Mouse (Mus musculus) cerebellum, adult 11-12 months (tissue): Measurements from ENCODE around the gene Smim22.

Experiments
- DNase-seq: peaks from one replicate; pipeline ENCODE4 v3.0.0; 2022

Smim22 gene

DNA sequence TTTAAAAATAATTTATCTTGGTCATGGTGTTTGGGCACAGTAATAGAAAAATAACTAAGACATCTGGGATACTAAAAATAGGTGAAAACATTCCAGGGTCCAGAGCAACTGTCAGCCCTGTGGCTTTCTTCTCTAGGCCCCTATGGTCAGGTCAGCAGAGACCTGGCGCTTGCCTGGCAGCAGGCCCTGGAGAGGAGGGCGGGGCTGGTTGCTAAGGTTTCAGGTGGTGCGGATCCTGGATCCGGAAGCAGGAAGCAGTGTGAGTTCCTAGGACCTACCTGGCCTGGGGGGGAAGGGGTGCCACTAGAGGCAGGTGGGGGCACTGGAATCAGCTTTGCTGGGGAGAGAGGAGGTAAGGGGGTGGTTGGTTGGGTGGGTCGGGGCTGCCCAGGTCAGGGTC lies at the start of gene Smim22:
Smim22 (plus strand) TSS at position 222 of the 400 bp plus-strand sequence.
- DNase-seq: no peak

DNA sequence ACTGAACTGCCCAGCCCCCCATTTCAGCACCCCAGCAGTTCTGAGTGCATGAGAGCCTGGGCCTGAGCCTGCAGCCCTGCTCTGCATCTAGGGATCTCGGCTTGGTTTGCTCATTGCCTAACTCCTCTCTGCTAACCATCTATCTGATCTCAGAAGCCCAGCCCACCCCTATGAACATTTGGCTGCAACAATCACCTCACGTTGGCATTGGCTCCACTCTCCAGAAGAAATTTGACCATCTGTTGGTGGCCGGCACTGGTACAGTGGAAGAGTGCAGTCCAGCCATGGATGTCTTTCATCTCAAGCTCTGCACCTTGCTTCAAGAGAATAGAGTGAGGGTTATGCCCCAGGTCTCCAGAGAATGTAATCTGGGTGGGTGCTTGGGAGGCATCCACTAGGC lies 49.6 kb upstream of the Smim22 start:
- peak; percentile 77 for DNase-seq

DNA sequence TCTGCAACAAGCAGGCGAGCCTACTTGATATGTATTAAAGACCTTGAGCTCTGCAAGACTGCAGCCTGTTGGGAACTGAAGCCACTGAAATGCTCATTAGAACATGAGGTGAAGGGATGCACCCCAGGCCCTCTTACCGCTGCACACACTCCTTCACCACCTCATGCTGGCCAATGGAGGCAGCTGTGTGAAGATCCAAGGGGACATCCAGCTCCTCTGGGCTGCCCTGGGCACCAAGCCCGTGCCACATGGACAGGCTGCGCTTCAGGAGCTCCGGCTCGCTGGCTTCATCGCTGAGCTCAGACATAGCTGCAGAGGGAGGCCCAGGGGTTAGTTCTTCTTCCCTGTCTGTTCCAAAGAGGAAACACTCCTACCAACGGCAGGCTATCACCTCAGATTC lies 46.8 kb upstream of the Smim22 start:
- DNase-seq: no peak

DNA sequence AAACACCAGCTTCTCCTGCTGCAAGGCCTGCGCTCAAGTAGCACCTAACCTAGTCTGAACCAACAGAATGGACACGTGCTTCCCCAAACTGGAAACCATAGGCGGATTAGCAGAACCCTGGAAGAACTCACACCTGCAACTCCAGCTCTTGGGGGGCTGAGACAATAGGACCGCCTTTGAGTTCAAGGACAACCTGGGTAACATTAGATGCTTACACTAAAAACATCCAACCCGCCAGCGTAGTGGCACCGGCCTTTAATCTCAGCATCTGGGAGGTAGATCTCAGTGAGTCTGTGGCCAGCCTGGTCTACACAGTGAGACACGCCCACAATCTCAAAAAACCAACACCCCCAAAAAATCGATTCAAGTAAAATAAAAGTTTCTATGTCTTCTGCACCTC lies 43.7 kb upstream of the Smim22 start:
- no peak for DNase-seq

DNA sequence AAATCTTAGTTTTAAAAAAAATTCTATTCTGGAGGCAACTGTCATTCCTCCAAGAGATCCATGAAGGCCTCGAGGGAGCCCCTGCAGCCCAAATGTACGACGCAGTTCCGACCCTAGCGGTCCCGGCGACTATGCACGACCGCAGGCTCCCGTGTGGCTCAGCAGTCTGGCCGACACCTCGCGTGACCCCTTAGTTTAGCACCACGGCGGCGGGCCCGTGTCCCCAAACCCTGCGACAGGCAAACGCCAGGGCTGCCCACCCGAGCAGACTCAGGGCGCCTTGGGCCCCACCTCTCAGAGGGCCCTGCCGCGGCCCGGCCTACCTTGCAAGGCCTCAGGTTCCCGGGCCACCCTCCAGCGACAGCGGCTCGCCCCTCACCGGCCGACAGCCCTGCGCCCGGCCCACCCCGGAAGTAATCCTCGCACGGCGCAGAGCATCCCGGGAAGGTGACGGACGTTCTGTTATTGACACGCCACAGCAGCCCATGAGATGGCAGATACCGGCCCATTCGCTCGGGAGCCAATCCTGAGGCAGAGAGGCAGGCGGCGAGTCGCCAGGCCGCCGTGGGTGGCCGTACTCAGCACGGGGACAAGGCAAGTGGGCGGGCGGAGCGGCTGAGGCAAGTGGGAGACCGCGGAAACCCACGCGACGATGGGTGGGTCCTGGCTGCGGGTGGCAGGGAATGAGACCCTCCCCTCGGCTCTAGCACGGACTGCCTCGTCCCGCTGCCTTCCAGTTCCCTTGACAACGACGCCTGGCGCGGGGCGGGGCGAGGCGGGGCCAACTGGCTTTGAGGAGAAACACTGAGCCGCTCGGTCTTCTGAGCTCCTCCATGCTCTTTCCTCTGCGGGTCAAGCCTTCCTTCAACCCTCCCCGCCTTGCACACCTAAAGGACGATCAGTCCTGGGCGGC lies 43.0 kb upstream of the Smim22 start, which contains the start of gene Anks3:
Anks3 (minus strand) TSS at position 409 of the 913 bp plus-strand sequence.
- DNase-seq: peak; percentile 99

DNA sequence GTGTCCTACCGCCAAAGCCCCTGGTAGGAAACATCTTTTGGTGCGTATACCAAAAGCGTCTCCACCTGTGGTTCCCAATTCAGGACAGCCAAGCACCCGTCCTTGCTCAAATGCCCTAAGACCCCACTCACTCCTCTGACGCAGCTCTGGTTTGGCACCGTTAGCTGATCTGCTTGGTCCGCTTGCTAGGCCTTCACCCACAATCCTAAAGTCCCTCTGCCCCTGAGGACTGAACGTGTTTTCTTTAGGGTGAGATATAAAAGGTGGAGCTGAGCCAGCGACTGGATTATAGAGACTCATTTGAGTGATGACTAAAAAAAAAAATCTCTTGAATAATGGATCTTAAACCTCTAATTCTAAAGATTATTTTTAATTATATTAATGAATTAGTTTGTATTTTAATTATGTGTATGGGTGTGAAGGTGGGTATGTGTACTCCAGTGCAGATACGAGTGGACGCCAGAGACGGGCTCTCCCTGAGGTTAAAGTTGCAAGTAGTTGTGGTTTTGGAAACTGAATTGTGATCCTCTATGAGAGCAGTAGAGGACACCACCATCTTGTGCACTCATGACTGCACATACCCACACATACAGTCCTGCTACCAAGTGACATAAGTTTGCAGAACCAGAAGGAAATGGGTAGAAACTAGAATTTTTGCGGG lies 42.2 kb upstream of the Smim22 start:
- no peak for DNase-seq

DNA sequence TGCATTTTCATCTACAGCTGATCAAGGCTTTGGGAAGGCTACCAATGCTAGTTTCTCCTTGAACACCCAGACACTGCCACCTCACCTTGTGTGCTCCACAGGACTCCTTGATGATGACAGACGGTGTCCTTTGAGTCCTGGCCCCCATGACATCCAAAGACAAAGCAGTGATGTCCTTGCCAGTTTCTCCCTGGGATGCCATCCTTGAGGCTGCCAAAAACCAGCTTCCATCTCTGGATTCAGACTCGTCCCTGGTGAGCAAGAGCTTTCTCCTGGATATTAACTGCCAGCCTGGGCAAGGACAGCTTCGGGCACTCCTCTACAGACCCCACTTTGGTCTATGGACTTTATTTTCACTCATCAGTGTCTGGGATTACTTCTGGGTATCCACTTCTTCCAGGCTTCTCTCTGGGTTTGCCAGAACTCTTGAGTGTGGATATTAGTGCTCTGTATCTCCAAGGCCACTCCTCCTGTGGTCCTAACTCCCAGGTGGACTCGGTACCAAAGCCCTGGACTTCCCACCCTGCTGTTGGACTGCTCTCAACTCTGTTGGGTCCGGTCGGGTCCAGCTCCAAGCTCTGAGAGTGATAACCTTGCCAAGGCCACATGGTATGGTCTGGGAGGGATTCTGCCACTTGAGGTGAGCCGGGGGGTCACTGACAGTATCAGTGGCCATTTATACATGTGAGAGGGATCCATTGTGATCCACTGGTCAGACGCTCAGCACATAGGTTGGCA lies 41.5 kb upstream of the Smim22 start:
- peak; percentile 76 for DNase-seq

DNA sequence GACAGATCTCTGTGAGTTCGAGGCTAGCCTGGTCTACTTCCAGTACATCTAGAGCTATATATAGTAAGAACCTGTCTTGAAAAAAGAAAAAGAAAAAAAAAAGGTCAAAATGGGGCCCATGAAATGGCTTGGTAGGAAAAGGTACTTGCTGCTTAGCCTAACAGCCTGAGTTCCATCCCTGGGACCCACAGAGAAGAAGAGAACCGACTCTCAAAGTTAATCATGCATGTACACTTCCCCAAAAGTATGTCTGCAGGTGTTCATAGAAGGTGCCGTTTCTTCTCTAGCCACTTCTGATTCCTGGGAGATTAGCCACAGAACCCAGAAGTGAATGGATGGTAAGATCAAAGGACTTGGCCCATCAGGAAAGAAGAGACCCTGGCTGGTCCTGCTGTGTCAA lies 38.7 kb upstream of the Smim22 start:
- DNase-seq: no peak

DNA sequence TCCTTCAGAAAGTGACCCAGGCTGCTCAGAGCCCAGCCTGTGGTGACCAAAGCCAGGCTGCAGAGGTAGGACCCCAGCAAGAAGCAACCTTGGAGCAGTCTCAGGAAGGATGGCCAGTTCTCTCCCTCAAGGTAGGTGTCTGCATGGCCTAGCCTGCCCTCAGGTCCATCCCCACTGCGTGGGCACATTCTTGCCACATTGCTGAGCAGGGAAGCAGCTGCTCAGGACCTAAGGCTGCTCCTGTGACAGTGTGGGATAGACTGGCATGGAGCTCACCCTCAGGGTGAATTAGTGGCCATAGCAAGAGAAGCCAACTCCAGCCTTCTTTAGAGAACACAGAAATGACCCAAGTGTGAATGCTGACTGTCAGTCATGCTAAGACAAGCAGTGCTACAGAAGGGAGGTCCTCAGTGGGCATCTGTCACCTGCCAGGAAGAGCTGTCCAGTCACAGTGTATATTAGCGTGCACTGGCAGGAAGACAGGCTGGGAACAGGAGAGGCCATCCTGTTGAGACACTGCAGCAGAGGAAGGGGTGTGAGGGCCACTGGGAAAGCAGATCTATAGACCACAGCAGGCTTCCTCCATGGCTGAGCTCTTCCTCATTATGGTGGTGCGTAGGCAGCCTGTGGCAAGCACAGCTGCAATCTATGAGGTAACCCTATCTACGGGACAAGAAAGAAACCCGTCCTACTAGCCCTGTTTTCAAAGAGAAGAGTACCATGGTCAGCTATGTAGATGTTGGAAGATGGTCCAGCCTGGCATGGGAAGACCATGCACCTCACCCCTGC lies 37.8 kb upstream of the Smim22 start:
- peak; percentile 9 for DNase-seq

DNA sequence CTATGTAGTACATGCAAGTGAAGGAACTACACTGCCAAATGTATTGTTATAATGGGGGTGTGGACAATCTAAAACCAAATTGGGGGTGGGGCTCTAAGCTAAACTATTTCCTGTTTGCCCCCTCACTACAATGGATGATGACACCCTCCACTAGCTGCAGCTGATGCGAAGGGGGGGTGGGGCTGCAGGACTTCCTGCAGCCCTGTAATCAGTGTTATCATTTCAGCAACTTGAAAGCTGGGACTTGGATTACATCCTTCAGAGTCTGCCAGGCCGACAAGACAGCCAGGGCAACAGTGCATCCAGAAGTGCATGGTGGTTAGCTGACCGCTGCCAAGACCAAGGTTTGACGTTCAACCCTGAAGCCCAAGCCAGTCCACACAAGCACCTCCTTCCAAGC lies 35.5 kb upstream of the Smim22 start:
- DNase-seq: no peak

DNA sequence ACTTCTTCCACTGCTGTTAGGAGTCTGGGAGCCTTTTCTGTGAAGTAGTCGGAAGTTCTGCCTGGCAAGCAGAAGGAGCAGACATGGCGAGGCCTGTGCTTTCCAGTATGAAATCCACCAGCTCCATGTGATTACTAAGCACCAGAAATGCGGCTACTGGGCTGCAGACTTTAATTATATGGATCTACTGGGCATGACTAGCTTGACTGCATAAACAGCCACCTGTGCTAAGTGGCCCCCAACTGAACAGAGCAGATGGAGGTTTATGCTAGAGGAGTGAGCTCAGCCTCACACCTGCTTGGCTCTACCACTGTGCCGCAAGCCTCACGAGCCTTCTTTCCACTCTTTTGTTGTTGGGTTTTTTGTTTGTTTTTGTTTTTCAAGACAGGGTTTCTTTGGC lies 32.6 kb upstream of the Smim22 start:
- DNase-seq: peak; percentile 76

DNA sequence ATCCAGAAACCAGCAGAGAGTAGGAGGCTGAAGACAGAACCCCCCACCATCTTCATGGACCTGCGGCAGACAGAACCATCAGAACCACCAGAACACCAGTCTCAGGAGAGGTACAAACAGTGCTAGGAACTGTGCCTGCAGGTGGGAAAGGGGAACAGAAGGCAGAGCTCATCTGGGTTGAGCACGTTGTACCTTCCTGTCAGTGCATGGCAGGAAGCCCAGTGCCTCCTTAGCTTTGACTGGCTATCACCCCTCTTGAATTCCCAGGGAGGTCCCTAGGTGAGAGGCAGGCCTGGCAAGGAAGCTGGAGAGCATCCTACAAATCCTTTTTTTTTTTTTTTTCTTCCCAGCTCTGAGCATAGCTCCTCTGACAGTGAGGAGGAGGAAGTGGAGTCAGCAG lies 30.9 kb upstream of the Smim22 start:
- DNase-seq: peak; percentile 83

DNA sequence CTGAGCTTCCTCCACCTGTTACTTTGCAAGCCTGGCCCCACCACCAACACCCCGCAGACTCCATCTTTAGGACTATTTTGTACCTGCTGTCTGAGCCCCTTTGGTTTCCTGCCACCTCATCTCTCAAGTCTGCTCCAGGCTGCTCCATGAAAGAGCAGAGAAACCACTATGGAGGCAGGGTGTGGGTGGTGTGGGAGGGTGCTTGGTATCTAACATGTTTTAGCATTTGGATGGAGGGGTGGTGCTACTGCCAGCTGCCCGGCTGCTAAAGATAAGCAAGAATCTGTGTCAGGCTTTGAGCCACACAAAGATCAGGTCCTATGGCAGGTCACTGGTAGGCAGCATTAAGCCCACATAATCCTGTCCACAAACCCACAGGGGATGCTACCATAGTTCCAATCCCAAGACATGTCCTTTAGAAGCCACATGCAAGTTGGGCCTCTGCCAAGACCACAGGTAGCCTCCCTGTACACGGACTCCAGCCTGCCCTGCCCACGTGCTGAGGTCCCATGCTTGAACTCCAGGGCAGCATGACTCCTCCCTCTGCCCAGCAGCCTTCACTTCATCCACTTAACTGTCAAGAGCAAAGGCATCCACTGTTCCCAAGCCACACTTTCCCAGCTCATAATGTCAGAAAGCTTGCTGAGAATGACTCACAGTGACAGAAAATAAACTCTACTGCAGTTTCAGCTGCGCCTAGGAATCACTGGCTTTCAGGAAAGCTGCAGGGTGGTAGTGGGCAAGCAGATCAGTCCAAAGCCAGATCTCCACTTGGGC lies 28.6 kb upstream of the Smim22 start:
- DNase-seq: no peak

DNA sequence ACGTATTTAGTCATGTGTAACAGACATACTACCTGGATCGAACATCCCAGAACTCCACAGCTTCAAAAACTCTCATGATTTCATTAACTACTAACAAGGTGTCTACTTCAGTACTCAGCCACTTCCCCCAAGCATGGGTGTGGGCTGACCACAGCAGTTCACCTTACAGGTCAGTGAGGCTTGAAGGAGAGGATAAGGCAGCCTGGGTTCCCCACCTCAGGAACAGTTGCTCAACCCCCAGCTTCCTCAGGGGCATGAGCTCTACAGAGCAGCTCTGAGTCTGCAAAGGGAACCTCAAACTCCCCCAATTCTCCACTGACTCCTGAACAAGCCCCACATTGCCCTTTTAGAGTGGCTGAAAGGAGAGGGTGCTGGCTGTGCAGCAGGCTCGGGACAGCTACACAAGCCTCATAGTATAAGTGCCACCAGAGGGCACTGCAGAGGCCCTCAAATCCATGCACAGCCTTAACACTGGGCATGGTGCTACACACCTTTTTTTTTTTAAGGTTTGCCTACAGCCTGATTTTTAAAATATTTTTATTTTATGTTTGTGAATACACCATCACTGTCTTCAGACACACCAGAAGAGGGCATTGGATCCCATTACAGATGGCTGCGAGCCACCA lies 27.2 kb upstream of the Smim22 start:
- no peak for DNase-seq

DNA sequence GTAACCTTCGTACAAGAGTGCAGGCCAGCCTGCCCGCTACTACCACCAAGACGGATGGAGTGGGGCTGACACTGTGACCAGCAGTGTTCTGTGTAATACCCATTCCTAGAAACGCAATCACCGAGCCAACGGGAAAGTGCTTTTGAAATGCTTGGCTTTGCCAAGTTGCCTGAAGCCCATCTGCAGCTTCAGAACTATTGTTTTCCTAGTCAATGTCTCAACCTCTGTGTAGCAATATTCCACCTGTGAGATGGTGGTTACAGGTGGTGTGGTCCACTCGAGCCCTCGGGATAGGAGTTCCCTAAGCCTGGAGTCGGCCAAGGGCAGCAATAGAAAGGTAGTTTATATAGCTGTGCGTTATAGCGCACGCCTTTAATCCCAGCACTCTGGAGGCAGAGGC lies 22.4 kb upstream of the Smim22 start:
- no peak for DNase-seq

DNA sequence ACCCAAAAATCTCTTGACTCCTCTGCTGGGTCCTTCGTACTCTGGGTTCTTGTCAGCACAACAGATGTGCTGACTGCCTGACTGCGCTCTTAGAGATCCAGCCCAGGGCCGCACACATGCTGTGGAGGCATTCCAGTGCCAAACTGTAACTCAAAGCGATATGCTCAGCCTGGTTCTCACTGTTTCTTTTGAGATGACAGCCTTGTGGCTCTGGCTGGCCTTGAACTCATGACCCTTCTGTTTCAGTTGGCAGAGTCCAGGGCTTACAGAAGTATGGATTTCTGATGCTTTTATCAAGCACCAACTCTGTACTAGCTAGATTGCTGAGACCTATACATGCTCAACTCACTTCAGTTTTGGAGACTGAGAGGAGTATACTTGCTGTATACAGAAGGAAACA lies 13.8 kb upstream of the Smim22 start:
- no peak for DNase-seq

DNA sequence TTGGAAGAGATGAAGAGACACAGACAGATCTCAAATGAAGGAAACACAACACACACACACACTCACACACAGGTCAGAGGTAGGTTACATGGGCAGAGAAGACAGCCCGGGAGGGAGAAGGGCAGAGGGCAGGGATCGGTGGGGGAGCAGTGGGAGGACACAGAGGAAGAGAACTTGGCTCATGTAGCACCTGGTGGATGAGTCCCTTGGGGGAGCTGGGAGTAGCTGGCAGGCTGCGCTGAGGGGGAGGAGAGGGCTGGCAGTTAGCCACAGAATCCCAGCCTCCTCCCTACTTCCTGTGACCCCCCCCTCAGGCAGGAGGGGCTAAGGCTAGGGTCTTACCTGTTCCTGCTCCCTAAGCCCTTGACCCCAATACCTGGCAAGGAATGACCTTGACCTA lies 9.5 kb upstream of the Smim22 start, which contains the start of gene Sept12:
Sept12 (minus strand) TSS at position 300 of the 400 bp plus-strand sequence.
- no peak for DNase-seq

DNA sequence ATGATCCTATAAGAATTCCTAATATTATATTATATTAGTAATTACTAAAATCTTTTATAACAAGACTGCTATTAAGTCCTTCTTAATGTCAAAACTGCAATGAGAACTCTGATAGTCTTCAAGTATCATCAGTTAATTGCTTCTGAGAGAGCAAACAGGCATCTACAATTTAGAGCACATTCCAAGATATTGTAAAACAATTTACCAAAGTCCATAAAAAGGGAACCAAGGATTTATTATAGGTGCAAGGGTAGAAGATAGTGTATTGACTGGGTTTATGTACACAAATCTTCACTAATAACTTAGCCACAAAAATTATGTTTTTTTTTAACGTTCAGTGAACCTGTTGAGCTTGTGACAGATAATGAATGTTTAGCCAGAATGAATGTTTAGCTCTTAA lies 8.1 kb upstream of the Smim22 start:
- DNase-seq: no peak

DNA sequence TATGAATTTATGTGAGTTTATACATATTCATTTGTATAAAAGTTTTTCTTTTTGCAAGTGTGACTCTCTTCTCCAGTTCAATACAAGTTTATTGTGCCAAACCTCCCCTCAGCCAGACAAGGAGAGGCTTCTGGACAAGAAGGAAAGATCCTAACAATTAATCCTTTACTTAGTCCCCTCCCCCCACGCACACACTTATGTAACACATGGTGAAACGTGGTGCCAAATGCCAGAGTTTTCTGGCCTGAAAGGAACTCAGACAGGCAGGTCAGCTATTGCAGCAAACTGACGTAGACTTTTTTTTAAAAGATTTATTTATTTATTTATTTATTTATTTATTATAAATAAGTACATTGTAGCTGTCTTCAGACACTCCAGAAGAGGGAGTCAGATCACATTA lies 6.5 kb upstream of the Smim22 start:
- no peak for DNase-seq

DNA sequence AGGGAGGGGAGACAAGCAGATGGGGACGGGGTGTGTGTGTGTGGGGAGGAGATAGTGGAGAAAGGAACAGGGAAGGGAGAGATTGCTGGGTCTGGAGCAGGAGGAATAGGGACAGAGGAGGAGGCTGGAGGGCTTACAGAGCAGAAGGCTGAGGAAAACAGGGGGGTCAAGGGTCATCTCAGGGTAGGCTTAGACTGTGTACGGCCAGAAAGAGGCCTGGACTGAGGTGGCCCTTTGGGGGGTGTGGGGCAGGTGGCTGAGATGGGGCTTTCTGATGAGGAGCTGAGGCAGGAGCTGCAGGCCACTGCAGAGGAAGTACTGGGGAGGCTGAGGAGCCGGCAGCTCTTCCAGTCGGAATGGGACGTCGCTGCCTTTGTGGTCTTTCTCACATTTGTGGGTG lies 404 bp downstream of the Smim22 start:
- no peak for DNase-seq

DNA sequence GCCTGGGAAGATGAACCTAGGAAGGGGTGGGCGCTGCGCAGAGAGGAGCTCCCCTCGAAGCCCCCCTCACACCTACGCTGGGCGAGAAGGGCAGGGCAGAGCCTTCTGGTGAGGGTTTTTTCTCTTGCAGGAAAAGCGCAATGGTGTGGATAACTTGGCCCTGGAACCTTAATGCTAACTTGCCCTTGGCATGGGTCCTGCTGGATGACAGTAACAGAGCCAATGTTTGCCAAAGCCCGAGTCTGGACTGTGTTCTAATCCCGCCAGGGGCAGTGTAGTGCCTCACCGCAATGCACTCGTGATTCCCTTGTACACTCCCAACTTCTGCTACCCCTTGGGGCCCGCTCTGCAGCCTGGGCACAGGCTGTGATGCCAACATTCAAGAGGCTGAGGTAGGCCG lies 988 bp downstream of the Smim22 start:
- peak; percentile 26 for DNase-seq
